Mouse (Mus musculus): ENCODE measurements at regions not wholly inside any gene's neighbourhood (a gene's known extent, or its start where the extent isn't known, plus 50 kb on each side); places are given as distances from the start of the nearest gene placed in this dataset.
A peak's percentile ranks its signal among the peaks of the same experiment; 100 is the strongest.

DNA sequence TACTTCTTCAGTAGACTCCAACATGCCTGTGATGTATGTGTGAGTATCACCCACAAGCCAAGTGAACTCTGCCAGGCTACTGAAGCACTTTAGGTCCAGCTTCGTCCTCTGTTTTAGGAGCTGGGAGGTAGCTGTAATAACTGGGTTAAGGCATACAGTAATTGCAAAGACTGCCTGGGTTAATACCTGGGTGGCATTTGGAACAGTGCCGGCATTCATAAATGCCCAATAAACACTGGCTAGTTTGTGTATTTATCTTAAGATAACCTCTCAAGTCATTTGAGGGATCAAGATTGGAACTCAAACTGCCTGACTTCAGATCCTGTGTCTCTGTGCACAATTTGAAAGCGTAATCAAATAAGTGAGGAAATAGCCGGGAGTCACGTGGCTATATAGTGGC, 261.0 kb downstream of the Cog6 start:
- H3K4me2 ChIP-seq (ENCODE audit: low read depth, low read length): no peak overlapping the region
- no peak overlapping the region for H3K4me3 ChIP-seq (ENCODE audit: low read depth, low read length)
- no peak for TF ChIP-seq EP300 (IDR thresholded peaks at IDR 0.05; ENCODE audit: low read depth)
- no peaks in the 10 kb centered on the region for H3K27me3 ChIP-seq (ENCODE audit: insufficient read depth, low read length)
- H3K4me1 ChIP-seq (ENCODE audit: insufficient read depth): peaks cover 9% of the 10 kb centered on the region
- H3K9me3 ChIP-seq (ENCODE audit: low read length): no peaks in the 10 kb centered on the region
- 73% methylated on average over 5 of the region's 5 CpGs for WGBS (ENCODE audit: insufficient replicate concordance)
- DNase-seq (no peak), ATAC-seq (no peak)
- H3K27ac ChIP-seq (ENCODE audit: low read depth): no peak overlapping the region
- H3K36me3 ChIP-seq (replicated peaks; ENCODE audit: insufficient read depth, low read length): no peaks in the 10 kb centered on the region
- no peak overlapping the region for H3K9ac ChIP-seq (replicated peaks)

DNA sequence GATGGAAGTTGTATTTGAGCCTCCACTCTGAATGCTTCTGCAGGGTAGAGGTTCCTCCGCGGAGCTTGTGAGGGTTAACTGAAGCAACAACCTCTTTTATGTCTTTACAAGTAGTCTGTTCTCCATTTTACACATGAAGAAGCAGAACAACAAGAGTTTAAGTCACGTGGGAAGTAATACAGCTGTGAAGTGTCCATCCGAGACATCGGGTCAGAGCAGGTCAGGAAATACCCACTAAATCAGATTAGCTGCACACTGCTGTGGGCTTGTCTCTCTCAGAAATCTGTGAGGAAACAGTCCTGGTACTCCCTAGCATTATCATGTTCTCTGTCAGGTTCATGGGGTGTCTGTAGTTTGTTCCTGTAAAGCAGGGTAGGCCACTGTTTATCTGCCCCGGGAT, 262.1 kb downstream of the Cog6 start:
- TF ChIP-seq EP300 (IDR thresholded peaks at IDR 0.05; ENCODE audit: low read depth) (no peak), CTCF (IDR thresholded peaks at IDR 0.05; ENCODE audit: low read depth) (no peak)
- no peak overlapping the region for H3K4me2 ChIP-seq (ENCODE audit: low read depth, low read length)

GRCm38 (mm10) chr3:52754401-52754800, 262.6 kb downstream of the Cog6 start:
- H3K4me1 ChIP-seq (ENCODE audit: insufficient read depth): peaks cover 9% of the 10 kb centered on the region
- WGBS (ENCODE audit: insufficient replicate concordance): 59% methylated on average over 4 of the region's 4 CpGs
- DNase-seq: peak; percentile 30
- 0 out of 2 replicates have a peak overlapping the region, but pooled peaks have one; percentile 13 for H3K4me2 ChIP-seq (ENCODE audit: low read depth, low read length)
- H3K27ac ChIP-seq (ENCODE audit: low read depth): peak overlapping the region; percentile 25; the same call in 1 of the 2 replicates
- ATAC-seq: peak; percentile 89
- no peak overlapping the region for H3K9ac ChIP-seq (replicated peaks)
- H3K36me3 ChIP-seq (replicated peaks; ENCODE audit: insufficient read depth, low read length): no peaks in the 10 kb centered on the region
- H3K27me3 ChIP-seq (ENCODE audit: insufficient read depth, low read length): no peaks in the 10 kb centered on the region
- TF ChIP-seq EP300 (IDR thresholded peaks at IDR 0.05; ENCODE audit: low read depth) (no peak), CTCF (IDR thresholded peaks at IDR 0.05; ENCODE audit: low read depth) (no peak; the same call in 1 of the 2 replicates)
- H3K4me3 ChIP-seq (ENCODE audit: low read depth, low read length): no peak overlapping the region
- no peaks in the 10 kb centered on the region for H3K9me3 ChIP-seq (ENCODE audit: low read length)

More for the DNA sequence above, 262.1 kb downstream of the Cog6 start:
- no peak overlapping the region for H3K4me3 ChIP-seq (ENCODE audit: low read depth, low read length)
- no peaks in the 10 kb centered on the region for H3K9me3 ChIP-seq (ENCODE audit: low read length)
- no peak overlapping the region for H3K9ac ChIP-seq (replicated peaks)
- no peaks in the 10 kb centered on the region for H3K36me3 ChIP-seq (replicated peaks; ENCODE audit: insufficient read depth, low read length)
- 33% methylated on average over 6 of the region's 6 CpGs for WGBS (ENCODE audit: insufficient replicate concordance)
- peak; percentile 24; the same call in 1 of the 2 replicates for ATAC-seq
- peaks cover 9% of the 10 kb centered on the region for H3K4me1 ChIP-seq (ENCODE audit: insufficient read depth)
- no peak for DNase-seq
- H3K27ac ChIP-seq (ENCODE audit: low read depth): peak overlapping the region; percentile 25; the same call in 1 of the 2 replicates
- H3K27me3 ChIP-seq (ENCODE audit: insufficient read depth, low read length): no peaks in the 10 kb centered on the region

GRCm38 (mm10) chr3:52746917-52747316, 270.1 kb downstream of the Cog6 start:
- no peak for TF ChIP-seq CTCF (IDR thresholded peaks at IDR 0.05; ENCODE audit: low read depth)
- Histone ChIP-seq H3K4me3 (ENCODE audit: low read depth, low read length) (no peak overlapping the region), H3K9me3 (ENCODE audit: low read length) (no peaks in the 10 kb centered on the region), H3K27ac (ENCODE audit: low read depth) (no peak overlapping the region), H3K4me1 (ENCODE audit: insufficient read depth) (no peaks in the 10 kb centered on the region), H3K4me2 (ENCODE audit: low read depth, low read length) (no peak overlapping the region), H3K36me3 (replicated peaks; ENCODE audit: insufficient read depth, low read length) (no peaks in the 10 kb centered on the region), H3K9ac (replicated peaks) (no peak overlapping the region), H3K27me3 (ENCODE audit: insufficient read depth, low read length) (no peaks in the 10 kb centered on the region)
- 74% methylated on average over 3 of the region's 3 CpGs for whole genome bisulfite sequencing (ENCODE audit: insufficient replicate concordance)
- ATAC-seq (no peak), DNase-seq (no peak)

DNA sequence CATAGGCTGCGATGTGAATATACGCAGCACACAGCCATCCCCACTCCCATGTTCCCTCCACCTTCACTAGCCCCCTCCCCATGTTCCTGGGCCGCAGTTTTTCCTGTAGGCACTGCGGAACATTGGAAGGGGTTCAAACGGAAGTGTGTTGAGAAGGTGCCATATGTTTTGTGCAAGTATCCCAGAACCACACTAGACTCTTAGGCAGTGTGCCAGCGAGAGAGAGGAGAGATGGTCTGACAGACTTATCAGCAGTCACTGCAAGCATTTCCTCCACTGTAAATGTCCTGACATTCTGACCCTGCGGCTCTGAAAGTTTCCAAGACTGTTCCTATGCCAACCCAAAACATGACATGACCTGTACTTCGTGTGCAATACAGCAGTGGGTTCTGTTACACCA, 272.7 kb downstream of the Cog6 start:
- TF ChIP-seq EP300 (IDR thresholded peaks at IDR 0.05; ENCODE audit: low read depth) (peak; percentile 48; the same call in 1 of the 2 replicates), CTCF (IDR thresholded peaks at IDR 0.05; ENCODE audit: low read depth) (no peak)
- Histone ChIP-seq H3K9me3 (ENCODE audit: low read length) (no peaks in the 10 kb centered on the region), H3K4me1 (ENCODE audit: insufficient read depth) (no peaks in the 10 kb centered on the region; the same call in 1 of the 2 replicates), H3K9ac (replicated peaks) (no peak overlapping the region), H3K4me3 (ENCODE audit: low read depth, low read length) (no peak overlapping the region), H3K27ac (ENCODE audit: low read depth) (no peak overlapping the region), H3K36me3 (replicated peaks; ENCODE audit: insufficient read depth, low read length) (no peaks in the 10 kb centered on the region), H3K4me2 (ENCODE audit: low read depth, low read length) (no peak overlapping the region), H3K27me3 (ENCODE audit: insufficient read depth, low read length) (no peaks in the 10 kb centered on the region)
- 58% methylated on average over 8 of the region's 8 CpGs for WGBS (ENCODE audit: insufficient replicate concordance)
- DNase-seq: peak; percentile 39
- ATAC-seq: peak; percentile 44

DNA sequence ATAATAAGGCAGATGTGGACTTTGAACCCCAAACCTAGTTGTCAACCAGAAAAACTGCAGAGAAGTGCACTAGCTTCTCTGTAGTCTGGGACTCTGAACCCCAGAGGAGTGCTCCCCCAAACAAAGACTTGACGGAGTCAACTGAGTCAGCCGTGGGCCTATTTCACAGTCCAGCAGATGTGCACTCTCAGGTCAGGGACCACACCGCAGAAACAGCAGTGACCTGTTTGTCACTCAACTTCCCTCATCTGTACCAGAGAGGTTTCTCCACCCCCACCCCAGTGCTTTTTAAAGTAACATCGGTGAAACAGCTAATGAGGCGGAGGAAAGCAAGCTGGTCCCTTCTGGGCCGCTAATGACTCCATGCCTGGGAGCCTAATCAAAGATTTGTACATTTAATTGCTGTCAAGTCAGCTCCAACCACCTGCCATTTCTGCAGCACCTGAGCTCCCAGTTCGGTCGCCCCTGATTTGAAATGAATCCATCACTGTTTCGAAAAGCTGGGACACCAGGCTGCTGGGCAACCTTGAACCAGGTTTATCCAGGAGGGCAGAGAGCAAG, 276.5 kb downstream of the Cog6 start:
- 57% methylated on average over 9 of the region's 9 CpGs for WGBS (ENCODE audit: insufficient replicate concordance)
- no peaks in the 10 kb centered on the region; the same call in 1 of the 2 replicates for H3K4me1 ChIP-seq (ENCODE audit: insufficient read depth)
- no peaks in the 10 kb centered on the region for H3K36me3 ChIP-seq (replicated peaks; ENCODE audit: insufficient read depth, low read length)
- ATAC-seq (no peak), DNase-seq (no peak)
- H3K27me3 ChIP-seq (ENCODE audit: insufficient read depth, low read length): no peaks in the 10 kb centered on the region
- no peak overlapping the region for H3K27ac ChIP-seq (ENCODE audit: low read depth)
- no peak overlapping the region for H3K4me3 ChIP-seq (ENCODE audit: low read depth, low read length)
- H3K9me3 ChIP-seq (ENCODE audit: low read length): no peaks in the 10 kb centered on the region
- TF ChIP-seq CTCF (IDR thresholded peaks at IDR 0.05; ENCODE audit: low read depth): no peak
- TF ChIP-seq EP300 (IDR thresholded peaks at IDR 0.05; ENCODE audit: low read depth): no peak
- no peak overlapping the region for H3K9ac ChIP-seq (replicated peaks)
- H3K4me2 ChIP-seq (ENCODE audit: low read depth, low read length): no peak overlapping the region

Data from liver, postnatal 0 days (tissue).